Mouse (Mus musculus): Measurements from ENCODE around the gene Ogdh.

Ogdh gene

DNA sequence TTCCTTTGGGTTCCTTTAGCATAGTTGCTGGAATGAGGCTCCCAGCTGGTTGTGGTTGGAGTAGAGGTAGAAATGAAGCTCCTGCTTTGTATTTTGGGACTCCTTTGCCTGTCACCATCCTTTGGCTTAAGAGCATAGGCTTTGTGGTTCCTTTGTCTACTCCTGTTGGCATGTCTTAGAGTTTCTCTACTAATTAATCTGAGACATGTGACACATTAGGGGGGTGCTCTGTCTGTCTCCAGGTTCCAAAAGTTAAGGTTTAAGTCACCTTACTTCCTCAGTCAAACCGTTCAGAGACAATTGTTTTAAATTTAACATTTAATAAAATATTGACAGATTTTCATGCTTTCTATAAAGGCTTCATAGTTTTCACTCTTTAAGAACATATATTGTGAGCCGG, 2.2 kb downstream of the Ogdh start:
- in situ Hi-C loops (cut with MboI; ENCODE audit: low sequenced_read_pairs) = no loop called here

DNA sequence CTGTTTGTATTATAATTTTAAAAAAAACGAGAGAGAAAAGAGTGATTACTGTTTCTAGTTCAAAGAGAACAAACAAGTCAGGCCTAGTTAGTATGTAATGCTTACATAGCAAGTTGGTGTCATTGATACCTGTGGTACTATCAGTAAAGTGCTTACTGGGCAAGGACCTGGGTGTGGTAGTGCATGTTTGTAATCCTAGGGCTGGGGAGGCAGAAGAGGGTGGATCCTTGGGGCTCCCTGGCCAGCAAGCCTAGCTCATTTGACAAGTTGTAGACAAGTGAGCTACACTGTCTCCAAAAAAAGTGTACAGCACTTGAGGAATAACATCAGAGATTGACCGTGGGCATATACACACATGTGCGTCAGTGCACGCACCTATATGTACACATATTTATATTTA, 3.2 kb downstream of the Ogdh start:
- in situ Hi-C loops (cut with MboI; ENCODE audit: low sequenced_read_pairs) = no loop called here

DNA sequence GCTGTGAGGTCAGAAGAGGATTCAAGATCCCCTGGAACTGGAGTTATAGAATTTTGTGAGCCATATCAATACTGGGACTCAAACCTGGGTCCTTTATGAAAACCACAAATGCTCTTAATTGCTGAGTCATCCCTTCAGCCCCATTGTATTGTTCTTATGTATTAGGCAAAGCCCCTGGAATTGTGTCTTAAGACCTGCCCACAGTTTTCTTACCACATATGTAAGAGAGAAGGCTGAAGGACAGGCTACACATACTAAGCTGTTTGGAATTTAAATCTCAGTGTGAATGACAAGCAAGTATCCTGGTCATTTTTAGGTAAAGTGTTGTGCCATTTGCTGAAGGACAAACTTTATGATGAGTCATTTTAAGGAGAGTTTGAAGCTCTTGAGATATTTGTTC, 4.6 kb downstream of the Ogdh start:
- in situ Hi-C loops (cut with MboI; ENCODE audit: low sequenced_read_pairs) = no loop called here

DNA sequence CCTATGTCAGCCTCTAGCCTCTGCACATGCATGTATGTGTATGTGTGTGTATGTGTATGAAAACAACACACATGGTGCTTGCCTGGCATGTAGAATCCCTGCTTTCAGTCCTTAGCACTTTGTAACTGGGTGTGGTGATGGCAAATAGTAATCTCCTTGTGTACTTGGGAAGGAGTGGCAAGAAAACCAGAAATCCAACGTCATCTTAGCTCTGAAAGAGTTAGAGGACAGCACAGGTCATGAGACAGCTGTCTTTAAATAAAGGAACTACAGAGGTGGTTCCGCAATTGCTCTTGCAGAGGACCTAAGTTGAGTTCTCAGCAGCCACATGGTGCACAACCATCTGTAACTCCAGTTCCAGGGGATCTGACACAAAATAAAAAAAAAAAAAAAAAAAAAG, 8.0 kb downstream of the Ogdh start:
- in situ Hi-C loops (cut with MboI; ENCODE audit: low sequenced_read_pairs) = no loop called here

DNA sequence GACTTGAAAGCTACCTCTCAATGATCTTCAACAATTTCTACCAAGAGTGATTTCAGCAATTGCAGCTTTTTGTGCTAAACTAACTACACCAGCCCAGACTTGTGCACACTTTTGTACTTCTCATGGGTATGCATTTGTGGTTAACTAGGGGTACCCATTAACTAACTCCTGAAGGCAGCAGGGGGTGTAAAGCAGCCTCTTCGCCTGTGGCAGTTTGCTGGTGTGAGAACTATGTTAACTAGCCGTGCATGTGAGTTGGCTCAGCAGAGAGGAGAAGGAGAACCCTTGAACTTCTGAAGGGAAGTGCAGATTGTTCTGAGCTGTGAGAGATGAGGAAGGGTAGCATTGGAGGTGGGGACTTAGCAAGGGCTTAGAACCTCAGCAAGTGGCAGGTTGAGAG, 11.4 kb downstream of the Ogdh start:
- in situ Hi-C loops (cut with MboI; ENCODE audit: low sequenced_read_pairs) = no loop called here

- in situ Hi-C loops (cut with MboI; ENCODE audit: low sequenced_read_pairs) = no loop called here
Measured at GRCm38 (mm10) chr11:6305943-6306430, 14.6 kb downstream of the Ogdh start.

DNA sequence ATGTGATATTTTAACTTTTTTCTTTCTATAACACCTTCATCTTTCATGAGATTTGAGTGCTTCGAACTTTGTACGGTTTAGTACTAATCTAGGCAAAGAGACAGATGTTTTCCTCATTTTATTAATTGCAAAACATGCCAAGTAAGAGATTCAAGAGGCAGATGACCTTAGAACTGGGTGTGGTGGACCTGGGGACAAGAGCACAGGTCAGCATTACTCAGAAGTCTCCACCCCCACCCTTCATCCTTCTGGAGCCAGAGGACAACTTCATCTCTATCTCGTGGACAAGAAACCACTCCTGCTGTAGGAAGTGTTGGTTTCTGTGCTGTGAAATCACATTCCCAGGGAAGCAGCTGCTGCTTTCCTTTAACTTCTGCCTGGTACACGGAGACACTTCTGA, 16.7 kb downstream of the Ogdh start:
- in situ Hi-C loops (cut with MboI; ENCODE audit: low sequenced_read_pairs) = no loop called here

DNA sequence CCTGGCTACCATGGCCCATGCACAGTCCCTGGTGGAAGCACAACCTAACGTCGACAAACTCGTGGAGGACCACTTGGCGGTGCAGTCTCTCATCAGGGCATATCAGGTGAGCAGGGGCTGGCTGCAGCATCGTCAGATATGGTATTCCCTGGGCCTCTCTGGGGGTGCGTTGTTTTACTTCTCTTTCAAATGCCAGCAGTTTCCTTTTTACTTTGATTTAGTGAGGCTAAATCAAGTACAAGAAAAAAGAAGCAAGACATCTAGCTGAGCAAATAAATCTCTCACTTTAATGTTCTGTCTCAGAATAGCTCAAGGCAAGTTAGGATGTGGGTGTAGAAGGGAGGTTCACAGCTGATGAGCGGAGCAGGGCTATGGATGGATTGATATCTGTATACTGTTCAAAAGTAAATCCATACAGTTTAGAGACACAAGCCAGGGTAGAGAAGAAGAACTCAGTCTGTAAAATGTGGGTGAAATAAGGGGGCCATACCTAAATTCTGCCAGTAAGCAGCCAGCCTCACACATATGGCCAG, 22.5 kb downstream of the Ogdh start:
- in situ Hi-C loops (cut with MboI; ENCODE audit: low sequenced_read_pairs) = no loop called here

DNA sequence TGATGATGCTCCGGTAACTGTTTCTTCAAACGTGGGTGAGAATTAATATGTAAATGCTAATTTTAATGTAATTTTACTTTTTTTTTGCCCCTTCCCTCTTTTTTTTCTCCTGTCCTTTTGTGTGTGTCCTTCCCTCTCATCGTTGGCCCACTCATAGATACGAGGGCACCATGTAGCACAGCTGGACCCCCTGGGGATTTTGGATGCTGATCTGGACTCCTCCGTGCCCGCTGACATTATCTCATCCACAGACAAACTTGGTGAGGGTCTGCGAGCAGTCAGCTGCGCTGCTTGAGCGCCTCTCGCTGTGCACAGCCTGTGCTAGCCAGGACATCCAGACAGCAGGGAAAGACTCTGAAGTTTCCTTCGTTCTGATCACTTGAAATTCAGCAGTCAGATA, 25.4 kb downstream of the Ogdh start:
- in situ Hi-C loops (cut with MboI; ENCODE audit: low sequenced_read_pairs) = no loop called here

DNA sequence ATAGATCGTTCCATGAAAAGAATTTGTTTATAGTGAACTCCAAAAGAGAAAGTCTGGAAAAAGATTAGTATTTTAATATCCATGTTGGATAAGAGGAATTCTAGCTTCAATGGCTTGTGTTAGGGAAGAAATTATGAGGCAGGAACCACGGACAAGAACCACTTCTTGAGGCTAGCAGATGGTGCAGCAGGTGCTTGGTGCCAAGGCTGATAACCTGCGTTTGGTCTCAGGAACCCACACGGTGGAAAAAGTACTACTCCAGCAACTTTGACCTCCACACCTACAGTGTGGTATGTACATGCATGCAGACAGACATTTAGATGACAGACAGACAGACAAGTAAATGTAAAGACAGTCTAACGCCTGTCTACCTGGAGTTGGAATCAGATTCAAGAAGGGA, 27.1 kb downstream of the Ogdh start:
- in situ Hi-C loops (cut with MboI; ENCODE audit: low sequenced_read_pairs) = no loop called here

- in situ Hi-C loops (cut with MboI; ENCODE audit: low sequenced_read_pairs) = no loop called here
Measured at GRCm38 (mm10) chr11:6319374-6319773, 27.9 kb downstream of the Ogdh start.

DNA sequence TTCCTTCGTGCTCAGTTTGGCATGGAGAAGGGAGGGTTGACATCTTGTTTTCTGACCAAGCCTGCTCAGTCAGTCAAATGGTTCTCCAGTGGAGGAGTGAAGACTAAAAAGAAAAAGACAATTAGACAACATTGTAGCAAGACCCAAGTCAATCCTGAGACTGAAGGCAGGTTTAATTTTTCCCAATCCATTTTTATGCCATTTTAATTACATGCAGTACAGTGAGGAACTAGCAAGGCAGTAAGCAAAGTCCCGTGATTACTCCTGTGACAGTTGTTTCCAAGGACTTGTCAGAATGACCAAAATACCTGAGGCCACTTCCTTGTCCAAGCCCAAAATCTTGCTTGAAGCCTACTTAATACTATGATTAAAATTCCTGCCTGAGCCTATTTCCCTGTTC, 30.7 kb downstream of the Ogdh start:
- in situ Hi-C loops (cut with MboI; ENCODE audit: low sequenced_read_pairs) = no loop called here

GRCm38 (mm10) chr11:6323348-6323747, 31.9 kb downstream of the Ogdh start:
- in situ Hi-C loops (cut with MboI; ENCODE audit: low sequenced_read_pairs) = no loop called here

- in situ Hi-C loops (cut with MboI; ENCODE audit: low sequenced_read_pairs) = no loop called here
Measured at GRCm38 (mm10) chr11:6331256-6331655, 39.8 kb downstream of the Ogdh start.

- in situ Hi-C loops (cut with MboI; ENCODE audit: low sequenced_read_pairs) = no loop called here
Measured at GRCm38 (mm10) chr11:6332606-6333005, 41.2 kb downstream of the Ogdh start.

DNA sequence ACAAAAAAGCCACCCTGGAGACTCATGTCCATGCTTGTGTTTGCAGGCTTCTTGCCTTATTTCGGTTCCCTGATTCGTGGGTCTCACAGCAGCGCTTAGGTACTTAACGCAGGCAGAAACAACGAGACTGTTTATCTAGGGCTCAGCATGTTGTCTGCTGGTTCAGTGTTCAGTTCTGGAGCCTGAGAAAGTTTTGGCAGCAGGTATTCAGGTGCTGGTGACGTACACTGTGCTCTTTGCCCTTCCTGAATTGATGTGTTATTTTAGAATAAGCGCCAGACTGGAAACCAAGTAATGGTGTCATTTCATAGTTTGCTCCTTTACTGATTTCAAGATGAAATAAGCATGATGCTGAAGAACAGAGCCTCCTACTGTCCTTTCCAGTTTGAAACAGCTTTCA, 42.0 kb downstream of the Ogdh start:
- in situ Hi-C loops (cut with MboI; ENCODE audit: low sequenced_read_pairs) = no loop called here

DNA sequence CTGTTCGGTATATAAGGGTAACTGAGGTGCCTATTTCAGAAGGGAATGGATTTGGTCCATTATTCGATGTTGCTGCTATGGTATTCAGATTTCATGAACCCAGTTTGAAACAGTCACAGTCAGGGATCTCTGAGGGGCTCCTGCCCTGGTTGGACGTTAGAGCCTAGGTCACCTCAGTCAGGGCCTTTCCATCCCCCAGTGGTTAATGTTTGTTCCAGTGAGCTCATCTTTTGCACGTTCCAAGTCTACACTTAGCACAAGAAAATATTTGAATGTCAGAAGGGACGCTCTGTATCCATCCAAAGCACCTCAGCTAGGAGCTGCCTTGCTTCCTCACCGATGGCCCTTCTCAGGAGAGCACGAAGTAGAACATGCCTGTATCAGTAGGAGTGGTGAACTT, 43.9 kb downstream of the Ogdh start:
- in situ Hi-C loops (cut with MboI; ENCODE audit: low sequenced_read_pairs) = no loop called here

GRCm38 (mm10) chr11:6336689-6337088, 45.3 kb downstream of the Ogdh start:
- in situ Hi-C loops (cut with MboI; ENCODE audit: low sequenced_read_pairs) = no loop called here

- in situ Hi-C loops (cut with MboI; ENCODE audit: low sequenced_read_pairs) = no loop called here
Measured at GRCm38 (mm10) chr11:6345956-6346355, 54.5 kb downstream of the Ogdh start.

- in situ Hi-C loops (cut with MboI; ENCODE audit: low sequenced_read_pairs) = no loop called here
Measured at GRCm38 (mm10) chr11:6346966-6347365, 55.5 kb downstream of the Ogdh start.

DNA sequence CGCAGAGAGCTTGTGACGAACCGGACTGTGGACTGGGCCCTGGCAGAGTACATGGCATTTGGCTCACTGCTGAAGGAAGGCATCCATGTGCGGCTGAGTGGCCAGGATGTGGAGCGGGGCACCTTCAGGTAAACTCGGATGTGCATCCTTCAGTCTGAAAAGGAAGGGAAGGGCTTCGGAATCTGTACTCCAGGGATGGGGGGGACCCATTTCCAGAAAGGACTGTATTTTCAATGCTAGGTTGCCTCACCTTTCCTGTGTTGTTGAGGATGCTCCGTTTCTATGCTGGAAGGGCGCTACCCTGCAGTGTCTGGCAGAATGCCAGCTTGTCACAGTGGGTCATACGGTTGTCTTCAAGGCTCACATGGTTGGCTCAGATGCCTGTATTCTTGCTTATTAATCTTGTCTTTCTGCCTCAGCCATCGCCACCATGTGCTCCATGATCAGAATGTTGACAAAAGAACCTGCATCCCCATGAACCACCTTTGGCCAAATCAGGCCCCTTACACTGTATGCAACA, 57.3 kb downstream of the Ogdh start:
- in situ Hi-C loops (cut with MboI; ENCODE audit: low sequenced_read_pairs) = no loop called here

- in situ Hi-C loops (cut with MboI; ENCODE audit: low sequenced_read_pairs) = no loop called here
Measured at GRCm38 (mm10) chr11:6349586-6349985, 58.2 kb downstream of the Ogdh start.

GRCm38 (mm10) chr11:6355106-6355505, 63.7 kb downstream of the Ogdh start:
- in situ Hi-C loops (cut with MboI; ENCODE audit: low sequenced_read_pairs) = no loop called here

Data from CH12F3 (cell line).